Mouse (Mus musculus): ENCODE data around the gene Cacna1g.

DNA sequence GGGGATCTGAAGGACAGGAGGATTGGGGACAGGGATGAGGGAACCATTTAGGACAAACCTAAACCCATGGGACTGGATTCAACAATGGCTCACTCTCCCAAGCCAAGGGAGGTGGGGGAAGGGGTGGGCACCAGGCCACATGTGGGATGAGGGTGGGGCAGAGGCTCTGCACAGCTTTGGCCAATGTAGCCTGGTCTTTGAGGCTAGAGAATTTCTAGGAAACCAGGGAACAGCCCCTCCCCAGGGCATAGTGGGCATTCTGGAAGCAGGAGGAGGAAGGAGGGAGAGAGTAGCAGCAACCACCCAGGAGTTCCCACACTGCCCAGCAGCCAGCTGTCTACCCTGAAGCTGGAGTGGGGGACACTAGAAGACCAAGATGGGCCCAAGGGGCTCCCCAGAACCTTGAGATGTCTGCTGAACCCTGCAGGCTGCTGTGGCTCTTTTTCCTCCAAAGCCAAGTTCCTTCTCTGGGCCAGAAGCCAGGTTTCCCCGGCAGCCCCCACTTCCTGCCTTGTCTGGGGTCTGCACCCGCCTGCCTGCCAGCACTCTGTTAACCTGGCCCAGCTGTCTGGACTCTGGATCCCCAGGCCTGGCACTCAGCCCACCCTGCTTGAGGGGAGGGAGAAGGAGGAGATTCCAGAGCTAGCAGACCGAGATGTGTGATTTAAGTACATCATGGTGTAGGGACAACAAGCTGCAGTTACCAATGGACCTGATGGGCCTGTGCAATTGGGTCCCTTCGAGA lies 45.7 kb downstream of the Cacna1g start:
- no peak for TF ChIP-seq CTCF (IDR thresholded peaks at IDR 0.05; ENCODE audit: borderline replicate concordance, insufficient read depth, low read length)
- no peak for TF ChIP-seq POLR2A (IDR thresholded peaks at IDR 0.05; ENCODE audit: low read depth, low read length)

All from embryonic fibroblast, embryonic 13.5 days (primary cell).